Mouse (Mus musculus): ENCODE data around the gene Pakap. TPM values are rescaled to one million over a fixed set of nuclear protein-coding genes. Genes with fewer than 3 reads are reported as not detected.

The Pakap gene
- polyA plus RNA-seq, 1 experiment from 2014 or later = 12.6 TPM

GRCm38 (mm10) chr4:57906708-57907107 lies 338.7 kb downstream of the Pakap start:
- Histone ChIP-seq H3K4me3 (replicated peaks; ENCODE audit: low read length) (no peak overlapping the region), H3K9ac (no peak overlapping the region), H3K4me1 (replicated peaks; ENCODE audit: control insufficient read depth, insufficient read depth, low read length) (no peaks in the 10 kb centered on the region), H3K27me3 (ENCODE audit: control insufficient read depth, insufficient read depth, low read length) (no peaks in the 10 kb centered on the region), H3K27ac (no peak overlapping the region), H3K4me2 (replicated peaks) (no peak overlapping the region), H3K9me3 (ENCODE audit: control insufficient read depth, low read length) (no peaks in the 10 kb centered on the region), H3K36me3 (replicated peaks; ENCODE audit: control insufficient read depth, insufficient read depth) (no peaks in the 10 kb centered on the region)
- 53% methylated on average over 2 of the region's 2 CpGs for WGBS
- ATAC-seq (ENCODE audit: low FRiP score) (no peak), DNase-seq (ENCODE audit: low spot score) (no peak)

GRCm38 (mm10) chr4:57908860-57909259 lies 340.9 kb downstream of the Pakap start:
- whole genome bisulfite sequencing = 82% methylated on average over 6 of the region's 6 CpGs
- H3K4me2 ChIP-seq (replicated peaks) = no peak overlapping the region
- no peak overlapping the region for H3K27ac ChIP-seq
- no peak for ATAC-seq (ENCODE audit: low FRiP score)
- H3K36me3 ChIP-seq (replicated peaks; ENCODE audit: control insufficient read depth, insufficient read depth) = no peaks in the 10 kb centered on the region
- no peak for DNase-seq (ENCODE audit: low spot score)
- H3K27me3 ChIP-seq (ENCODE audit: control insufficient read depth, insufficient read depth, low read length) = no peaks in the 10 kb centered on the region
- H3K4me3 ChIP-seq (replicated peaks; ENCODE audit: low read length) = no peak overlapping the region
- H3K4me1 ChIP-seq (replicated peaks; ENCODE audit: control insufficient read depth, insufficient read depth, low read length) = no peaks in the 10 kb centered on the region
- H3K9me3 ChIP-seq (ENCODE audit: control insufficient read depth, low read length) = no peaks in the 10 kb centered on the region
- no peak overlapping the region for H3K9ac ChIP-seq

- DNase-seq (ENCODE audit: low spot score) (no peak), ATAC-seq (ENCODE audit: low FRiP score) (no peak)
- Histone ChIP-seq H3K27ac (no peak overlapping the region), H3K9me3 (ENCODE audit: control insufficient read depth, low read length) (no peaks in the 10 kb centered on the region), H3K4me1 (replicated peaks; ENCODE audit: control insufficient read depth, insufficient read depth, low read length) (no peaks in the 10 kb centered on the region), H3K4me3 (replicated peaks; ENCODE audit: low read length) (no peak overlapping the region), H3K4me2 (replicated peaks) (no peak overlapping the region), H3K36me3 (replicated peaks; ENCODE audit: control insufficient read depth, insufficient read depth) (no peaks in the 10 kb centered on the region), H3K9ac (no peak overlapping the region), H3K27me3 (ENCODE audit: control insufficient read depth, insufficient read depth, low read length) (peaks cover 4% of the 10 kb centered on the region; the same call in 1 of the 2 replicates)
Measured at GRCm38 (mm10) chr4:57913021-57913420, 345.0 kb downstream of the Pakap start.

GRCm38 (mm10) chr4:57914193-57915190 lies 346.5 kb downstream of the Pakap start:
- WGBS = 82% methylated on average over 10 of the region's 10 CpGs
- Histone ChIP-seq H3K4me3 (replicated peaks; ENCODE audit: low read length) (no peak overlapping the region), H3K27ac (no peak overlapping the region), H3K27me3 (ENCODE audit: control insufficient read depth, insufficient read depth, low read length) (peaks cover 4% of the 10 kb centered on the region; the same call in 1 of the 2 replicates), H3K9ac (no peak overlapping the region), H3K36me3 (replicated peaks; ENCODE audit: control insufficient read depth, insufficient read depth) (no peaks in the 10 kb centered on the region), H3K9me3 (ENCODE audit: control insufficient read depth, low read length) (no peaks in the 10 kb centered on the region), H3K4me1 (replicated peaks; ENCODE audit: control insufficient read depth, insufficient read depth, low read length) (no peaks in the 10 kb centered on the region), H3K4me2 (replicated peaks) (no peak overlapping the region)
- no peak for DNase-seq (ENCODE audit: low spot score)
- no peak for ATAC-seq (ENCODE audit: low FRiP score)

- Histone ChIP-seq H3K4me2 (replicated peaks) (no peak overlapping the region; the same call in 1 of the 2 replicates), H3K4me3 (replicated peaks; ENCODE audit: low read length) (no peak overlapping the region), H3K27me3 (ENCODE audit: control insufficient read depth, insufficient read depth, low read length) (peaks cover 4% of the 10 kb centered on the region; the same call in 1 of the 2 replicates), H3K36me3 (replicated peaks; ENCODE audit: control insufficient read depth, insufficient read depth) (no peaks in the 10 kb centered on the region), H3K9ac (no peak overlapping the region), H3K4me1 (replicated peaks; ENCODE audit: control insufficient read depth, insufficient read depth, low read length) (no peaks in the 10 kb centered on the region), H3K9me3 (ENCODE audit: control insufficient read depth, low read length) (no peaks in the 10 kb centered on the region), H3K27ac (no peak overlapping the region)
- ATAC-seq (ENCODE audit: low FRiP score) (no peak), DNase-seq (ENCODE audit: low spot score) (no peak)
- 40% methylated on average over 17 of the region's 17 CpGs for WGBS
Measured at GRCm38 (mm10) chr4:57915216-57915965, 347.4 kb downstream of the Pakap start.

GRCm38 (mm10) chr4:57916201-57916661 lies 348.3 kb downstream of the Pakap start, which contains the start of gene D630039A03Rik:
TSS of gene D630039A03Rik (minus strand) at chr4:57916297.
- Histone ChIP-seq H3K36me3 (replicated peaks; ENCODE audit: control insufficient read depth, insufficient read depth) (no peaks in the 10 kb centered on the region), H3K27ac (no peak within 1 kb of the TSS), H3K4me2 (replicated peaks) (no peak within 1 kb of the TSS; the same call in 1 of the 2 replicates), H3K27me3 (ENCODE audit: control insufficient read depth, insufficient read depth, low read length) (peaks cover 4% of the 10 kb centered on the region; the same call in 1 of the 2 replicates), H3K9ac (no peak within 1 kb of the TSS), H3K4me1 (replicated peaks; ENCODE audit: control insufficient read depth, insufficient read depth, low read length) (no peaks in the 10 kb centered on the region), H3K9me3 (ENCODE audit: control insufficient read depth, low read length) (no peaks in the 10 kb centered on the region), H3K4me3 (replicated peaks; ENCODE audit: low read length) (no peak within 1 kb of the TSS)
- ATAC-seq (ENCODE audit: low FRiP score) (no peak), DNase-seq (ENCODE audit: low spot score) (no peak)
- WGBS = 32% methylated on average over 9 of the region's 9 CpGs

GRCm38 (mm10) chr4:57916711-57917110 lies 348.7 kb downstream of the Pakap start:
- no peak overlapping the region for H3K4me3 ChIP-seq (replicated peaks; ENCODE audit: low read length)
- H3K9me3 ChIP-seq (ENCODE audit: control insufficient read depth, low read length) = no peaks in the 10 kb centered on the region
- H3K4me1 ChIP-seq (replicated peaks; ENCODE audit: control insufficient read depth, insufficient read depth, low read length) = no peaks in the 10 kb centered on the region
- ATAC-seq (ENCODE audit: low FRiP score) (no peak), DNase-seq (ENCODE audit: low spot score) (no peak)
- no peaks in the 10 kb centered on the region for H3K36me3 ChIP-seq (replicated peaks; ENCODE audit: control insufficient read depth, insufficient read depth)
- peaks cover 4% of the 10 kb centered on the region; the same call in 1 of the 2 replicates for H3K27me3 ChIP-seq (ENCODE audit: control insufficient read depth, insufficient read depth, low read length)
- 85% methylated on average over 4 of the region's 4 CpGs for whole genome bisulfite sequencing
- H3K27ac ChIP-seq = no peak overlapping the region
- H3K9ac ChIP-seq = no peak overlapping the region
- no peak overlapping the region for H3K4me2 ChIP-seq (replicated peaks)

- no peaks in the 10 kb centered on the region for H3K36me3 ChIP-seq (replicated peaks; ENCODE audit: control insufficient read depth, insufficient read depth)
- no peak overlapping the region for H3K9ac ChIP-seq
- DNase-seq (ENCODE audit: low spot score) (no peak), ATAC-seq (ENCODE audit: low FRiP score) (peak; percentile 17; the same call in 1 of the 2 replicates)
- WGBS = 19% methylated on average over 8 of the region's 8 CpGs
- no peaks in the 10 kb centered on the region for H3K9me3 ChIP-seq (ENCODE audit: control insufficient read depth, low read length)
- no peak overlapping the region for H3K27ac ChIP-seq
- no peak overlapping the region for H3K4me2 ChIP-seq (replicated peaks)
- peaks cover 6% of the 10 kb centered on the region; the same call in 1 of the 2 replicates for H3K4me1 ChIP-seq (replicated peaks; ENCODE audit: control insufficient read depth, insufficient read depth, low read length)
- H3K4me3 ChIP-seq (replicated peaks; ENCODE audit: low read length) = no peak overlapping the region
- peaks cover 4% of the 10 kb centered on the region; the same call in 1 of the 2 replicates for H3K27me3 ChIP-seq (ENCODE audit: control insufficient read depth, insufficient read depth, low read length)
Measured at GRCm38 (mm10) chr4:57919494-57920423, 351.8 kb downstream of the Pakap start.

Measured in hindbrain, embryonic 14.5 days (tissue).